Mouse (Mus musculus) gastrocnemius, postnatal 14 days (tissue): ENCODE data around the gene Lysmd1. TPM values are rescaled to one million over a fixed set of nuclear protein-coding genes. Genes with fewer than 3 reads are reported as not detected.

ENCODE experiments used
- DNase-seq: peaks from one replicate; pipeline ENCODE4 v3.0.0; 2021; ENCODE audit warnings: mixed read lengths
- intact Hi-C: fragments of 180-260 bp; cut with DNase I; formaldehyde crosslinking; loops from one replicate; pipeline ENCODE4 v1.15.1; 2025; ENCODE audit warnings: low total_unique reads
- total RNA-seq, 2 experiments: library from RNA; stranded (reverse); gene quantifications; 2 replicates each; pipeline ENCODE4 v1.2.3; 2021

Gene Lysmd1
- total RNA-seq, 2 experiments from 2014 or later, result 7.4 to 8.4 TPM

DNA sequence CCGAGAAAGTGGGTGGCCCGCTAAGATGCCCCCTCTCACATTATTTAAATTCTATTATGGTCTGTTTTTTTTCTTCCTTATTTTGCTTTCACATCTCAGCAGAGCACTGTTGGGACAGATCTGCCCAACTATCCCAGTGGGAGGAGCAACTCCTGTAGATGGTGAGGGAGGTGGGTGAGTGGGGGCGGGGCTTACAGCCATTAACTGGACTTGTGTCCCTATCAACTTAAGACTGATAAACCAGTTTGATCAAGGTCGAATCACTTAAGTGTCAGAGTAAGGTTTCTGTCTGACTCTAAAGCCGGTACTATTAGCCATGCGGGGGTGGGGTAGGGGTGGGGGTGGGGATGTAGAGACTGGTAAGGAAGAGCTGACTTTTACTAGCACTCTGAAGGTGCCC, 1.1 kb downstream of the Lysmd1 start:
- intact Hi-C loops, result loop anchor here (5.0 kb wide), 1 partner anchor 37 kb away; no protein-coding TSS in a partner anchor
- peak; percentile 59 for DNase-seq

DNA sequence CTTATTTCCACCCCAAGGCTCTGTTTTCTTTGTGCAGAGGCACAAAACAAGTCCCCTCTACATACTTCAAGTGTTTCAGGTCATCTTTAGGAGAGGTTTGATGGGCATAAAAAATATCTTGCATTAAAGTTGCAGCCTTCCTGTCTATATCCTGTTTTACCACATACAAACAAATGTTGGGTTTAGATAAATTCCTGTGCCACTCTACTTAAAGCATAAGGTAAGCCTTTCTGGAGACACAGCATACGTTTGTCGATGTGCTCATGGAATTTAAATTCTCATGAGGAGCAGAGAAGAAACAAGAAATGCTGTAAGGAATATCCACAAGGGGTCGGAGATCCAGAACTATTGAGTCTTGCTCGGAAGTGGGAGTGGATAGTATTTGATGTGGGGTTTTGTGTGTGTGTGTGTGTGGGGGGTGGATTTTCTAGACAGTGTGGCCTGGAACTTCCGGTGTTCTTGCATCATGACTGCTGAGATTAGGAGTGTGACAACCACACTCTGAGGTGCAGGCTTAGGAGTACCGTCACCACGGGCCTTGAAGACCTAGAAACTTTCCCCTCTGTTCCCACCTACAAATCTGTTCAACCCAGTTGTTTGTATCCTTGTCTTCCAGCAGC, 1.7 kb downstream of the Lysmd1 start:
- intact Hi-C loops, result loop anchor here (5.0 kb wide), 1 partner anchor 37 kb away; no protein-coding TSS in a partner anchor
- no peak for DNase-seq

GRCm38 (mm10) chr3:95136336-95136735, 2.4 kb downstream of the Lysmd1 start:
- intact Hi-C loops, result loop anchor here (5.0 kb wide), 1 partner anchor 36 kb away; no protein-coding TSS in a partner anchor
- DNase-seq, result no peak

DNA sequence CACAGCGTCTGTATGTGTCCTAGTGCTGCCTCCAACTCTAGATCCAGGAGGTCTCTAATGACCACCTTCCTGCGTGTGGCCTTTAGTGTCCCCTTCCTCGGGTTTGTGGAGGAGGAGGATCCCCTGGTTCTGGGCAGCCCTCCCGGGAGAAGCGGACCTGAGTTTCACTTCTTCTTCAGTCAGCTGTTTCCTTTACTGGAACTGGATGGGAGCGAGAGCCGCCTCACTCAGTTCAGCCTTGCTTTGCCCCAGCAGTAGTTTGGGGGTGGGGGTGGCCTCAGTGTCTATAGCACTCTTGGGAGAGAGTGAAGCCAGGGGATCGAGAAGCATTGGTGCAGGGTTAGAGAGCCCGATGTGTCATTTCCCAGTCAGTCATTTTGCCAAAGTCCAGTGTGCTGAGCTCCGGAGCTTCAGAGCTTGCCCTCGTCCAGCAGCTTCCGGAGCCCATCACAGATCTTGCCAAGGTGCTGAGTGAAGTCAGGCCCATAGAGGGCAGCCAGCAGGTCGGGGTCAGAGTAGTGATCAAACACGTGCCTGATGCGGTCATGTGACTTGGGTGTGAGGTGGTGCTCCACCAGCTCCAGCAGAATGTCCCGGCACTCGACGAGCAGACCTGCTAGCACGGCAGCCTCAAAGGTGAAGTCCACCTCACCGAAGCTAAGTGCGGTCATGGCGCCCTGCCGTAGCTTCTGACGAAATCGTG, 5.8 kb downstream of the Lysmd1 start:
- peak; percentile 25 for DNase-seq
- intact Hi-C loops, result loop anchor here (5.0 to 10.0 kb wide), 2 partner anchors 33 to 125 kb away; no protein-coding TSS in a partner anchor

- intact Hi-C loops, result loop anchor here (10.0 kb wide), 1 partner anchor 125 kb away; no protein-coding TSS in a partner anchor
- peak; percentile 8 for DNase-seq
These were observed 6.4 kb downstream of the Lysmd1 start for GRCm38 (mm10) chr3:95140289-95140595.

DNA sequence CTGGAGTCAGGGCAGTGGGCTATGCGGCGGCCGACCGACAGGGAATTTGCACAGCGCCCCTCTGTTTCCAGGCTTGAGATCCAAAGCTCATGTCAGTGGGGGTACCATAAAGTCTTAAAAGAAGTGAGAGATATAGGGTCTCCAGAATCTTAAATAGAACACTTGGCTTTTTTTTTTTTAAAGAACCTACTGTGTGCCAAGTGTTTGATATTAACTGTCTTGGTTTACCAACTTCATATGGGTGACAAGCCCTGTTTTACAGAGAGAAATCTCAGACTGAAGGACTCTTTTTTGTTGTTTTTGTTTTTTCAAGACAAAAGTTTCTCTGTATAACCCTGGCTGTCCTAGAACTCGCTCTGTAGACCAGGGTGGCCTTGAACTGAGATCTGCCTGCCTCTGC, 6.9 kb downstream of the Lysmd1 start:
- intact Hi-C loops, result loop anchor here (10.0 kb wide), 1 partner anchor 124 kb away; no protein-coding TSS in a partner anchor
- DNase-seq, result no peak

GRCm38 (mm10) chr3:95141474-95141873, 7.6 kb downstream of the Lysmd1 start:
- intact Hi-C loops, result loop anchor here (10.0 kb wide), 1 partner anchor 123 kb away; no protein-coding TSS in a partner anchor
- no peak for DNase-seq

DNA sequence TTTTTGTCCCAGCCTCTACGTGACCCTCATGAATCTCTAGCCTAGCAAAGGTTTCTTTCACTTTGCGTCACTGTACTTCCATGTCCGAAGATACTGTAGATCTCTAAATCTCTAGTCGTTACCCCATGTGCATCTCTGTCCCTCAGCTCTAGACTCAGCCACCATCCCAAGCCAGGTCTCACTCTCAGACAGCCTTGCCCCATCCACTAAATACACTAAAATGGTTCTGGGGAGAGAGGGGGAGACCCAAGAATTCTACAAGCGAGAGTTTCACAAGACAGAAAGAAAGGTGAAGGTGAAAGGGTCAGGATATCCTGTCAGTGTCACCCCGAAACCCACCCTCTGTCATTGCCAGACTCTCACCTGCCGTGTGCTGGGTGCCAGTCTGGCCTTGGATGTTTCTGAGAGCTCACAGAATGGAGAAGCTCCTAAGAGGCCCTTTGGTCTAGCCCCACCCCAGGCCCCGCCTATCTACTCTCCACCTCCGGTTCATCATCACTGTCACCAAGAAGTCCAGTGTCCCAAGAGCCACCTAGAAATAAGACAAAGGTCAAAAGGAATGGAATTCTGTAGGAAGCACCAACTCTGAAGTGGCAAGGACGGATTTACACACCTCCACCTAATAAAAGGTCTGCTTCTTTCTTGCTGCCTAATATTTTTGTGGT, 8.2 kb downstream of the Lysmd1 start, which contains the start of gene Tnfaip8l2:
Gene Tnfaip8l2, minus strand, starts transcription at position 409 of the 665 bp plus-strand sequence.
- intact Hi-C loops, result loop anchor here (10.0 kb wide), 1 partner anchor 123 kb away; no protein-coding TSS in a partner anchor
- peak; percentile 39 for DNase-seq

GRCm38 (mm10) chr3:95142617-95143011, 8.7 kb downstream of the Lysmd1 start:
- intact Hi-C loops, result loop anchor here (10.0 kb wide), 1 partner anchor 122 kb away; no protein-coding TSS in a partner anchor
- peak; percentile 81 for DNase-seq

DNA sequence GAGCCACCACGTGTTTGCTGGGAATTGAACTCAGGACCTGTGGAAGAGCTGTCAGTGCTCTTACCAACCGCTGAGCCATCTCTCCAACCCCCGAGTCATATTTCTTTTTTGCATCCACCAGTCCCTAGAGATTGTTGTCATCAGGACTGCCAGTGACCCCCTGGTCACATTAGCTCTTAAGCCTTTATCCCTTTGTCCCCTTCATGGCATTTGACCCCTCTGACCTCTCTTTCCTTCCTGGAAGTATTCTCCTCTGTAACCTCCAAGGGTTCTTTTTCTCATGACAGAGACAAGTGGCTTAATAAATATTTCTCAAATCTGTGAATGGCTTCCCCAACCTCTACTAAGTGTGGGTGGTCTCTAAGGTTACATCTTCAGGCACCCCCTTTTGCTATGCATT, 14.0 kb downstream of the Lysmd1 start:
- intact Hi-C loops, result loop anchor here (10.0 kb wide), 1 partner anchor 117 kb away; no protein-coding TSS in a partner anchor
- DNase-seq, result no peak

DNA sequence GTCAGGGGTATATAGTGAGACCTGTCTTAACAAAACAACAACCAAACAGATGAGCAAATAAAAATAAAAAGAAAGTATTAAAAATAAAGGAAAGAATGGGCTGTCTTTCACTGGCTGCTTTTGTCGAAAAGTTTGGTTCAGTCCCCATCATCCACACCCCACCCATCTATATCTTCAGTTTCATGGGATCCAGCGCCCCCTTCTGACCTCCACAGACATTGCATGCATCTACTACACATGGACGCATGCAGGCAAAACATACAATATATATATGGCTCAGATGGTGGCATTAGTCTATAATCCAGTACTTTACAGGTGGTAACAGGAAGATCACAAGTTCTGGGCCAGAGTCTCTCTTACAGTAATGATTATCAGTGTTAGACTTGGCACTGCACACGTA, 20.0 kb downstream of the Lysmd1 start:
- peak; percentile 39 for DNase-seq
- intact Hi-C loops, result no loop called here

DNA sequence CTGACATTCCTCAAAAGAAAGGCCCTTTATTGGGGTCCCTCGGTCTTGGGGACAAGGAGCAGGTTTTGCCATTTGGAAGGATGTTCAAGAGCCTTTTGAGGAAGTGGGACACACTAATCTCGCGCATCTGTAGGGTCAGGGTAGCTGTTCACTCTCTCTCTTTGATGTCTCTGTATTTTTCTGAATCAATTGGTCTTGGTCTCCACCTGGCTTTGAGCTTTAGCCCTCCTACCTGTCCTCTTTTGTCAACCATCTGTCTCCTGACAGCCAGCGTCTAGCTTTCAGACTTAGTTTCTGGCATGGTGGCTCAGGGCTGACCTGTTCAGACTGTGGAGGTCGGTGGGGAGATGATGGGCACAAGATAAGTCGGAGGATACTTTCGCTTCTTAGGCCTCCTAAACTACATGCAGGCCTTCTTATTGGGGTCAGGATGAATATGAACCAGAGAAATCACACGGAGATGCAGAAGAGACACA, 25.7 kb downstream of the Lysmd1 start:
- intact Hi-C loops, result no loop called here
- DNase-seq, result no peak

- intact Hi-C loops, result no loop called here
- peak; percentile 93 for DNase-seq
These were observed 26.4 kb downstream of the Lysmd1 start, which contains the start of gene Sema6c for GRCm38 (mm10) chr3:95159987-95160963. Sema6c (plus strand) TSS chr3:95160457.

- peak; percentile 64 for DNase-seq
- intact Hi-C loops, result no loop called here
These were observed 27.2 kb downstream of the Lysmd1 start for GRCm38 (mm10) chr3:95161041-95161551.

DNA sequence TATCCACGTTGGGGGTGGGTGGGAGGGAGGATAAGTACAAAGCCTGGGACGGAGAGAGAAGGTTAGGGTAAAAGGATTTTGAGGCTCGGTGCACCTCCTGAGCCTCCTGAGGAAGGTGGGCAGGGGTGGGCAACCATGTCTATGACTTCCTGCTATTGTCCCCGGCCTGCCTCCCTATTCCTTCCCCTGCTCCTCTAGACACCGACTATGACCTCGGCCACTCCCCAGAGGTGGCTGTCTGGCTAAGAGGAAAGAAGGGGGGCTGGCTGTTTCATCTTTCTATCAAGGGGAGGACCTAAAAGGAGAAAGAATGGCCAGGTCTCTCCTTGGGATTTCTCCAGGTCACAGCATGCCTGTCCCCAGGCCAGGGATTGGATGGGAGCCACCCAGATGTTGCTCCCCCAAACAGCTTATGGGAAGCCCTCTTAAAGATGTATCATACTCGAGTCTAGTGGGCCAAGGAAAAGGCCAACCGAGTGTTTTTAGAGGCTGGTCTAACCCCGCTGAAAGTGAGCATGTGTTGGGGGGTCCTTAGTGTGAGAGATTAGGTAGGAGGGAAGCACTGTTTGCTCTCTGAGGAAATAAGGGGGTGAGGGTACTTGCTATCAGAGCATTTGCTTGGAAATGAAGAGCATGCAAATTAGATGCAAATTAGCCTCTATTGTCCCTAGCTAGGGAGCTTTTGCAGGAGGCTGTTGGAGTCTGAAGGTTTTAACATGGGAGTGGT, 27.9 kb downstream of the Lysmd1 start:
- peak; percentile 5 for DNase-seq
- intact Hi-C loops, result no loop called here

DNA sequence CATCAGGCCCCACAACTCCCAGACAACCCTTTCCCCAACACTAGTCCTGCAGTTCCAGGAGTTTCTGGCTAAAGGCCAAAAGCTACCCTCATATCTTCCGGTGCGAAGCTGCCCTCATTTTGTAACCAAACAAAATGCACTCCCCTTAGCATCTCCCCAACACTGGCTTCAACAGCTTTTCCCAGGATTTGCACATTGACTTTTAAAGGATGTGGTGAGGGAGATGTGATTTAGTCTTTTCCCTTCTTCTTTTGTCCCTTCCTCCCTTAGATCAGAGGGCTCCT, 28.4 kb downstream of the Lysmd1 start:
- intact Hi-C loops, result no loop called here
- DNase-seq, result no peak

GRCm38 (mm10) chr3:95163419-95164255, 29.7 kb downstream of the Lysmd1 start:
- intact Hi-C loops, result no loop called here

More at GRCm38 (mm10) chr3:95163419-95164255, 29.7 kb downstream of the Lysmd1 start:
- DNase-seq, result peak; percentile 84
